Mouse (Mus musculus) bone marrow, adult 2 months (tissue): ENCODE measurements at regions not wholly inside any gene's neighbourhood (a gene's known extent, or its start where the extent isn't known, plus 50 kb on each side); places are given as distances from the start of the nearest gene placed in this dataset.

Experiments used
- H3K27ac ChIP-seq: fragments of 200-500 bp; 2 replicates; pipeline ENCODE4 v1.5.1; 2012; ENCODE audit warnings: low read depth, mild to moderate bottlenecking, control low read depth, inconsistent platforms, low read length; ENCODE audit not compliant: control insufficient read depth, poor library complexity, insufficient read depth
- H3K4me1 ChIP-seq: fragments of 200-500 bp; 2 replicates; pipeline ENCODE4 v1.6.1; 2011; ENCODE audit warnings: low read length; ENCODE audit not compliant: control insufficient read depth, insufficient read depth
- H3K4me3 ChIP-seq: fragments of 200-500 bp; replicated peaks from 2 replicates; pipeline ENCODE3; 2011; ENCODE audit warnings: mild to moderate bottlenecking, low read depth, low read length, control low read depth; ENCODE audit not compliant: control insufficient read depth
- CTCF ChIP-seq: fragments of 200-500 bp; IDR thresholded peaks from 2 replicates; pipeline ENCODE4 v1.5.1; 2011; ENCODE audit warnings: low read length, control low read depth; ENCODE audit not compliant: control insufficient read depth, insufficient read depth
- POLR2A ChIP-seq: fragments of 200-500 bp; IDR thresholded peaks from 2 replicates; pipeline ENCODE4 v1.6.1; 2011; ENCODE audit warnings: low read depth, mild to moderate bottlenecking, control low read depth, low read length, borderline replicate concordance; ENCODE audit not compliant: control insufficient read depth
- WGBS: fragments of 180-500 bp; shearing (Covaris S2); methylation state at CpG from one replicate; pipeline ENCODE4 v1.1.7; 2018; 5-methylcytosine and 5-hydroxymethylcytosine counted together

DNA sequence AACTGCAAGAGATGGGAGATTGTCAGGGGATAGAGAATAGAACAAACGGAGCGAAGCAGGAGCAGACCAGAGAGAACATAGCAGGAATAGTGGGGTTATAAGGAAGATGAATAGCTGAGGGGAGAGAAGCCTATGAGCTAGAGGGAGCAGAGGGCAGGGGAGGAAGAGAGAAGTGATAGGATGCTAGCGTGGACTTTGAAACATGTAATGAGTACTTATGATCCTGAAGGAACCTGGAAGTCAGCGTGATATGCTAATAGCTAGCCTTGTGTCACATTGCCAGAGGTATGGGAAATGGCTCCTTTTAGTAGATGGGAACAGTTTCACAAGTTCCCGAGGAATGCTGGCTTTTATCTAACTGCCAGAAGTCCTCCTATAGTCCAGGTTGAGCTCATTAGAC, 51.8 kb downstream of the Calml3 start:
- no peak overlapping the region for H3K27ac ChIP-seq
- no peak for TF ChIP-seq POLR2A
- no peak for TF ChIP-seq CTCF
- WGBS: 85% methylated on average over 5 of the region's 5 CpGs

DNA sequence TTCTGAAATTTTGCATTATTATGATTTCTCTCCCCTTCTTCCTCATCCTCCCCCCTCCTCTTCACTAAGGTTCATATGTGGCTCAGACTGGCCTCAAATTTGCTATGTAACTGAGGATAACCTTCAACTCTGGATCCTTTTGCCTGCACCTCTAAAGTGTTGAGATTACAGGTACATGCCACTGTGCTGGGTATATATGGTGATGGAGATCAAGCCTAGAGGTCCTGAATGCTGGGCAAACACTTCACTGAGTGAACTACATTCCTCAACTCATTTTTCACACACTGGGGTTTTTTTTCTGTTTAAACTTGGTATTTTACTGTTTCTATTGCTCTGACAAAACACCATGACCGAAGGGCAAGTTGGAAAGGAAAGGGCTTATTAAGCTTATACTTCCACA, 52.9 kb downstream of the Calml3 start:
- TF ChIP-seq CTCF: no peak
- 18% methylated on average over 1 of the region's 1 CpGs for WGBS
- Histone ChIP-seq H3K27ac (no peak overlapping the region), H3K4me1 (peaks cover 5% of the 10 kb centered on the region; the same call in 1 of the 2 replicates), H3K4me3 (no peak overlapping the region)

More for the DNA sequence above, 51.8 kb downstream of the Calml3 start:
- Histone ChIP-seq H3K4me3 (no peak overlapping the region), H3K4me1 (peaks cover 5% of the 10 kb centered on the region; the same call in 1 of the 2 replicates)

GRCm38 (mm10) chr13:3750756-3751155, 53.4 kb downstream of the Calml3 start:
- no peak overlapping the region for H3K4me3 ChIP-seq
- peaks cover 5% of the 10 kb centered on the region; the same call in 1 of the 2 replicates for H3K4me1 ChIP-seq
- no peak overlapping the region for H3K27ac ChIP-seq
- WGBS: 11% methylated on average over 1 of the region's 1 CpGs
- TF ChIP-seq CTCF (no peak), POLR2A (no peak)

DNA sequence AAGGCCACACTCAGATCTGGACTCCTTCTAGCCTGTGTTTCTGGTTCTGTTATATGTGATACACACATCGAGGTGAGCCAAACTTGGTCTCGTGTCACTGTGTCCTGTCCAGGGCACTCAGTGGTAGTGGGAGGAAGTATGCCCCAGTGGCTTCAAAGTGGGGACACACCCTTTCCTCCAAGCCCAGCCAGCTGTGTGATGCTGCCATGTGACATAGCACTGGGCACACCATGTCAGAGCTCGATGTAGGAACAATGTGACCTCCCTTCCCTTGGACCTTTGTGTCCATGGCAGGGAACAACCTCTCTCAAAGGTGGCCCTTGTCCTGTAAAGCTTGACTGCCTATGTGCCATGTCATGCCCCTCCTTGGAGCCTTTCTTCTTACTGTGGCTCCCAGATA, 54.5 kb downstream of the Calml3 start:
- WGBS: 8% methylated on average over 3 of the region's 3 CpGs
- Histone ChIP-seq H3K27ac (no peak overlapping the region), H3K4me1 (peaks cover 6% of the 10 kb centered on the region; the same call in 1 of the 2 replicates), H3K4me3 (no peak overlapping the region)
- TF ChIP-seq CTCF (no peak), POLR2A (no peak)

DNA sequence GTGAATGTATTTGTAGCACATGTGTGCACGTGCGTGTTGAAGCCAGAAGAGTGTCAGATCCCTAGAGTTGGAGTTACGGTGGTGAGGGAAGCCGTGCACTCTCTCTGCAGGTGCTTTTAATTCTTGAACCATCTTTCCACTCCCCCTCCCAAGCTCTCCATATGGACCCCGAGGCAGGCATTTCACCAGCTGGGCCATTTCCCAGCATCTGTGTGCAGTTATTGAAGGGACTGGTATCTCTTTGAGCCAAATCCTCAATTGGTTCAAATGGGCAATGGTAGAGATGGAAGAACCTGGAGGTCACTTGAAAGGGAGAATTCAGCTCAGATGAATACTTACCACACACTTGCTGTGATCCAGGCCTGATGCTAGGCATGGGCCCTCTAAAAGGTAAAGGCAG, 55.3 kb downstream of the Calml3 start:
- TF ChIP-seq POLR2A (no peak), CTCF (no peak)
- Histone ChIP-seq H3K27ac (no peak overlapping the region), H3K4me1 (peaks cover 8% of the 10 kb centered on the region), H3K4me3 (no peak overlapping the region)
- 84% methylated on average over 5 of the region's 5 CpGs for WGBS

GRCm38 (mm10) chr13:3746524-3746923, 57.6 kb downstream of the Calml3 start:
- Histone ChIP-seq H3K4me1 (peaks cover 16% of the 10 kb centered on the region), H3K4me3 (no peak overlapping the region), H3K27ac (no peak overlapping the region)
- WGBS: 91% methylated on average over 10 of the region's 10 CpGs
- TF ChIP-seq POLR2A (no peak), CTCF (no peak)

DNA sequence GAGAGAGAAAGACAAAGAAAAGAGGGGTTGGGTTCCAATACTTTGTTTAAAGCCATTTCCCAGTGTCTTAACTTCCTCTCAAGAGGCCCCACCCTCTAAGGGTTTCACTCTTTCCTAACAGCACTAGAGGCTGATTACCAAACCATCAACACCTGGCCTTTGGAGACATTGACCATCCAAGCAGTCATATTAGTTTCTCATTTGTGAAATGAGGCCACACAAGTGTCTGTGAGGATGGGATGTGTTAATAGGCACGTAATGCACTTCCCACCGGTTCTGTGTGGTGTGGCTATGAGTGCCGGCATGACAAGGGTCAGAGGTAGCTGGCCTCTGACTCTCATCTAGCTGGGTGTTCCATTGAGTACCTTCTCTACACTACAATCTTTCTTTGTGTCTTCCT, 59.2 kb downstream of the Calml3 start:
- TF ChIP-seq CTCF (no peak), POLR2A (no peak)
- Histone ChIP-seq H3K4me3 (no peak overlapping the region), H3K27ac (no peak overlapping the region), H3K4me1 (peaks cover 16% of the 10 kb centered on the region)
- WGBS: 40% methylated on average over 3 of the region's 3 CpGs

- H3K27ac ChIP-seq: no peak overlapping the region
- H3K4me1 ChIP-seq: peaks cover 12% of the 10 kb centered on the region
- TF ChIP-seq CTCF: no peak
- TF ChIP-seq POLR2A: no peak
- WGBS: 75% methylated on average over 6 of the region's 6 CpGs
- H3K4me3 ChIP-seq: no peak overlapping the region
These were observed 60.2 kb downstream of the Calml3 start for GRCm38 (mm10) chr13:3743692-3744457.
